Mouse (Mus musculus) E14TG2a.4 (cell line): Measurements from ENCODE around the gene Chd3.
A peak's percentile ranks its signal among the peaks of the same experiment; 100 is the strongest.

ENCODE experiments used
- H3K27me3 ChIP-seq: 2 replicates; pipeline ENCODE4 v1.6.1; 2014; ENCODE audit warnings: low read length, control low read depth; ENCODE audit not compliant: insufficient read depth
- H3K36me3 ChIP-seq: 2 replicates; pipeline ENCODE4 v1.6.1; 2014; ENCODE audit warnings: low read length, control low read depth; ENCODE audit not compliant: insufficient read depth
- H3K4me1 ChIP-seq: replicated peaks from 2 replicates; pipeline ENCODE4 v1.6.1; 2014; ENCODE audit warnings: low read depth, low read length, control low read depth
- H3K4me3 ChIP-seq: replicated peaks from 2 replicates; pipeline ENCODE4 v1.5.1; 2014; ENCODE audit warnings: mild to moderate bottlenecking, low read length
- H3K9me3 ChIP-seq: 2 replicates; pipeline ENCODE4 v1.6.1; 2014; ENCODE audit warnings: low read length, control low read depth
- CTCF ChIP-seq: conservative IDR thresholded peaks from 2 replicates; pipeline ENCODE4 v1.5.1; 2014; ENCODE audit warnings: low read length
- NANOG ChIP-seq: IDR thresholded peaks from 2 replicates; pipeline ENCODE4 v1.6.1; 2014; ENCODE audit warnings: borderline replicate concordance, low read length, mixed read lengths
- POU5F1 ChIP-seq: IDR thresholded peaks from 2 replicates; pipeline ENCODE4 v1.6.1; 2014; ENCODE audit warnings: low read length, borderline replicate concordance

Gene Chd3

DNA sequence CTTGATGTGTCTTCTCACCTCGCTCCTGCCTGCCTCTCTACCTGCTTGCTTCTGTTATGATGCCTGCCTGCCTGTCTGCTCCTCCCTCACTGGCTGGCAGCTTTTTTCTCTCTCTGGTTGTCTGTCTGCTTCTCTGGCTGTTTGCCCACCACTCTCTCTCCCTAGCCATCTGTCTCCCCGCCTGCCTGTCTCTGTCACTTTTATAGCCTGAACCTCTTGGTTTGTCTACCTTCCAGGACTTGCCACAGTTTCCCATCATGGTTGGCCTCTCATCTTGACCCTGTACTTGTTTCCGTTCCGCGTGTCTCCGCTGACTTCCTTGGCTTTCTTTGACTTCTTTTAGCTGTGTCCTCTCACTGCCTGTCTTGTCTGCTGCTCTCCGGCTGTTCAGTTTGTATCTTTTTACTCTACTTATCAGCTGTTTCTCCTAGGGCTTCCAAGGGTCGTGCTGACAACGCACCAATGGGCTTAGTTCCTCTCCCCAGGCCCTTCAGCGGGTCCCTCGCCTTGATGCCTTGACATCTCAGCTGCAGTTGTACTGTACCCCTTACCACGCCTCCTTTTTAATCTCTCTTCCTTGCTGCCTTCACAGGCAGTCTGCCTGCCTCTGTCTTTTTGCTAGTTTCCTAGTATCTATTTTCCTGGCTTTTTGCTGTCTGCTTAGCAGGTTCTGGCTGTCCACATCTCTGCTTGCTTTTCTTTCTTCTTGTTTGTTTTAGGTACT is 3.0 kb upstream of the Chd3 start:
- peaks cover 43% of the 10 kb centered on the region for H3K27me3 ChIP-seq
- H3K9me3 ChIP-seq = no peaks in the 10 kb centered on the region
- H3K4me1 ChIP-seq = peaks cover 42% of the 10 kb centered on the region
- H3K4me3 ChIP-seq = 0 out of 2 replicates have a peak overlapping the region, but pooled peaks have one; percentile 3
- TF ChIP-seq POU5F1 = no peak
- TF ChIP-seq NANOG = no peak
- no peak for TF ChIP-seq CTCF
- H3K36me3 ChIP-seq = no peaks in the 10 kb centered on the region

DNA sequence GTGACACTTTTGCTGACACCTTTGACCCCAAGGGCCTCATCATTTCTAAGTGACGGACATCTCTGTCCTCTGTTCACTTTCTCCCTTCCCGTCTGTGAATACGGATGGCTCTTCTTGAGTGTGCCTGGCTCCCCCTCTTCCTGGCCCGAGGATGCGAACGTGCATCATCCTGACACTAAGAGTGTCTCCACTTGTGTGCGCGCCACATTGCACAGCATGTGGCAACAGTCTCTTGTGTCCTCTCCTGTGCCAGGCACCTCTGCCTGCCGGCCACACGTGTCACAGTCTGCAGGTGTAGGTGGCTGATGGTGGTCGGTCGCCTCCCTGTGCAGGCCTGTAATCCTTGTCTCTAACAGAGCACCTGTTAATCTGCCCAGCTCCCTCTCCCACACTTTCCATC is 2.4 kb upstream of the Chd3 start:
- Histone ChIP-seq H3K4me3 (no peak overlapping the region), H3K27me3 (peaks cover 49% of the 10 kb centered on the region), H3K36me3 (no peaks in the 10 kb centered on the region), H3K4me1 (peaks cover 48% of the 10 kb centered on the region), H3K9me3 (no peaks in the 10 kb centered on the region)
- TF ChIP-seq CTCF = no peak
- TF ChIP-seq NANOG = no peak
- no peak for TF ChIP-seq POU5F1

DNA sequence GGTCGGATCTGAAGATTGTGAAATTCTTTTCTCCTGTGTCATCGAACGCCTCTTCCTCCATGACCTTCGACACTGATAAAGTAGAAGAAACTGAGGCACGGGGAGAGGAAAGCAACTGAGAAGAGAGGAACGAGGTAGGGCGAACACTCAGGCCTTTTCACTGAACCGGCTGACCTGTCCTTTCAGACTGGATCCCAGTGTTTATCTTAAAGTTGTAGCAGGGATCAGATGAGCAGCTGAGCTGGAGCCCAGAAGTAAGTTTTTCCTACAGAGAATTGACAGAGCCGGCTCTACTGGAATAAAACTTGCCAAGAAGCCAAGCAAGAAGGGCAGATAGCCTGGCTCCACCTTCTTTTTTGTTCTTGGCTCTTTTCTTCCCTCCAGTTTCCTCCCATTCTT is 1.6 kb upstream of the Chd3 start:
- Histone ChIP-seq H3K36me3 (no peaks in the 10 kb centered on the region), H3K9me3 (no peaks in the 10 kb centered on the region), H3K27me3 (peaks cover 55% of the 10 kb centered on the region), H3K4me3 (no peak overlapping the region; the same call in 1 of the 2 replicates), H3K4me1 (peaks cover 56% of the 10 kb centered on the region)
- TF ChIP-seq CTCF (no peak), NANOG (no peak), POU5F1 (no peak)

DNA sequence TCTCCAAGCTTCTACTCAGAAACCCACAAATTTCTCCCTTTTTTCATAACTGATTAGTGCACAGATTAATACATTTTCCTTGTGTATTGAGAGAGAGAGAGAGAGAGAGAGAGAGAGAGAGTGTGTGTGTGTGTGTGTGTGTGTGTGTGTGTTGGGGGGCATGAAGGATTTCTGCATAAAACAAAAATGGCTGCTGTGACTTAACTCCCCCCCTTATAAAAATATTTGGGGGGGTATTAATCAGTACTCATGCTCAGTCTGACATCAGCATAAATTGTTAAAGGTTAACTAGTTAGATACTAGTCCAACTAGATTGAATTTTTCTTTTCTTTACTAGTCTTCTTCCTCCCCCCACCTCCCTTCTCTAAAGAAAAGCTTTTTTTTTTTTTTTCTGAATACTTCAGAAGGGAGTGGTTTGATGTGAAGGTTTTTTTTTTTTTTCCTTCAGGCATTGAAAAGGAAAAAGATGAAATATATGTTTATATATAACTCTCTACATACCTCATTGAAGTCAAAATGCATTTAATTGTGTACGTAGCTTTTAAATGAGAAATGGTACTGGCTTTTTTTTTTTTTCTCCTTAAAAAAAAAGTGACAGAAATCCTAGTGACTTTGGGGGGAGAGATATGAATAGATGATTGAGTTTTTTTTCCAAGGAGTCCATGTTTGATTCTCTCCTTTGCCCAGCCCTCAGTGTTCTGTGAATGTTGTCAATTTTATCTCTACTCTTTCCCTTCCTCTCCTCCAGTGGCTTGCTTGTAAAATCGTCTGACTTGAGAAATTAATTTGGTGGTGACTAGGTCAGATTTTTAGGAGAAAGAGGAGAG is 997 bp upstream of the Chd3 start:
- Histone ChIP-seq H3K4me1 (peaks cover 62% of the 10 kb centered on the region), H3K4me3 (no peak overlapping the region), H3K36me3 (no peaks in the 10 kb centered on the region), H3K27me3 (peaks cover 61% of the 10 kb centered on the region), H3K9me3 (no peaks in the 10 kb centered on the region)
- TF ChIP-seq POU5F1 (no peak), CTCF (no peak), NANOG (no peak)

DNA sequence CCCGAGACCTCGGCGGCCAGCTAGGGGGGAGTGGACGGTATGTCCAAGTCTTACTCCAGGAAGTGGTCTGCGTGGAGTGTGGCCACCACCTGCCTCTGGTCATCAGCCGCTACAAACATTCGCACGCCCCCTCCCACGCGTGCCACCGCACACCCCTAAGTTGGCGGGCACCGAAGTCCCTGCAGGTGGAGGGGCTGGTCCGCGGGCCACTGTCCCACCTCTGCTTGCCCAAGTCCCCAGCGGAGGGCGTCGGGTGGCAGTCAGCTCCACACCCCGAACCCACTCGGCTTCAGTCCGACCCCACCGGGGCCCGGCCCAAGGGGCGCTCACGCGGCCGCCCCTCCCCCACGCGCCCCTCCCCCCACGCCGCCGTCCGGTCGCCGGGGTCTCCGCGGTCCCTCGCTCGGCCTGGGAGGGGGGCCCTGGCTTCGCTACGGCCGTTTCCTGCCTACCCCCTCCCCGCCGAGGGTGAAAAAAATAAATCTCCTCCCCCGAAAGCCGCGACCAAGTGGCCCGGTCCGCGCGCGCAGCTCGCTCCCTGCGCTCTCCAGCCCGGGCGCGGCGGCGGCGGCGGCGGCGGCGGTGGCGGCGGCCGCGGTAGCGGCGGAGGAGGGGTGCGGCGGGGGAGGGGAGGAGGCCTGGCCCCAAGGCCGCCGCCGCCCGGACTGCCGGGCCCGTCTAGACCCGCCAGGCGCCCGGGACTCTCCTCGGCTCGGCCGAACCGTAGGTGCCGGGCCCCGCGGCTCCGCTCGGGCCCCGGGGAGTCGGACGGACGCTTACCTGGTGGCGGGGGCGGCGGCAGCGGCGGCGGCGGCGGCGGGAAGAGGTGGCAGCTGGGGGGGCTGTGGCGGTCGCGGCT is 621 bp downstream of the Chd3 start:
- Histone ChIP-seq H3K36me3 (no peaks in the 10 kb centered on the region), H3K4me3 (peak overlapping the region; percentile 81), H3K27me3 (peaks cover 75% of the 10 kb centered on the region), H3K4me1 (peaks cover 72% of the 10 kb centered on the region), H3K9me3 (no peaks in the 10 kb centered on the region)
- TF ChIP-seq POU5F1 = no peak
- TF ChIP-seq NANOG = no peak
- no peak for TF ChIP-seq CTCF

DNA sequence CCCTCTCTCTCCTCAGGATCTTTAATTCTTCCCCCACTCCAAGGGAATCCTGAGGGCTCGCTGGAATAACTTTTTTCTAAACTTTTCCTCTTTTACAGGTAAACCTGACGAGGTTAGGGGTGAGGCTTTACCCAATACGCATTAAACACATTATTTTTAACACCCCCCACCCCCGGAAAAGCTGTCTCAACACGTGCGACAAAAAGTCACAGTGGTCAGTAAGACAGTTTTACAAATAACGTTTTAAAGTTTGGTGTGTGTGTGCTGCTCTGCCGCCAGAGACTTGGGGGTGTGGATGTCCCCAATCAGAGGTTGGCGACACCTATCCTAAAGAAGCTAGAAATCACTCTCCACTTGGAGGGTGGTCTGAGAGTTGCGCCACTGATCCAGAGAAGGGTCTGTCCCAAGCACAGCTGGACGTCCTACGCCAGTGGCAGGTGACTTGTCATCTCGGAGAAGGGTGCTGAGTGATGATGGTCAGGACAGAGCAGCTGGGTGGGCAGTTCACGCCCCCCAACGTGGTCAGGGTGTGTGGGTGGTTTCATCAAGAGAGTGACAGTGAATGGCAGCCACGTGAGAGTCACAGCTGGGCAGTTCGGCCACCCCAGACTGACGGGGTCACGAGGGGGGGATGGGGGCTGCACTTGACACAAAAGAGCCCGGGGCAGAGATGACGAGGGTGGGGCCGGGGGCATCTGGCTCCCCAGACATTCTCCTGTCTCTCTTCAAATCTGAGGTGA is 1.4 kb downstream of the Chd3 start:
- H3K9me3 ChIP-seq = no peaks in the 10 kb centered on the region
- TF ChIP-seq NANOG (no peak), CTCF (no peak), POU5F1 (no peak)
- peak overlapping the region; percentile 81 for H3K4me3 ChIP-seq
- H3K4me1 ChIP-seq = peaks cover 65% of the 10 kb centered on the region
- H3K27me3 ChIP-seq = peaks cover 74% of the 10 kb centered on the region
- no peaks in the 10 kb centered on the region for H3K36me3 ChIP-seq

DNA sequence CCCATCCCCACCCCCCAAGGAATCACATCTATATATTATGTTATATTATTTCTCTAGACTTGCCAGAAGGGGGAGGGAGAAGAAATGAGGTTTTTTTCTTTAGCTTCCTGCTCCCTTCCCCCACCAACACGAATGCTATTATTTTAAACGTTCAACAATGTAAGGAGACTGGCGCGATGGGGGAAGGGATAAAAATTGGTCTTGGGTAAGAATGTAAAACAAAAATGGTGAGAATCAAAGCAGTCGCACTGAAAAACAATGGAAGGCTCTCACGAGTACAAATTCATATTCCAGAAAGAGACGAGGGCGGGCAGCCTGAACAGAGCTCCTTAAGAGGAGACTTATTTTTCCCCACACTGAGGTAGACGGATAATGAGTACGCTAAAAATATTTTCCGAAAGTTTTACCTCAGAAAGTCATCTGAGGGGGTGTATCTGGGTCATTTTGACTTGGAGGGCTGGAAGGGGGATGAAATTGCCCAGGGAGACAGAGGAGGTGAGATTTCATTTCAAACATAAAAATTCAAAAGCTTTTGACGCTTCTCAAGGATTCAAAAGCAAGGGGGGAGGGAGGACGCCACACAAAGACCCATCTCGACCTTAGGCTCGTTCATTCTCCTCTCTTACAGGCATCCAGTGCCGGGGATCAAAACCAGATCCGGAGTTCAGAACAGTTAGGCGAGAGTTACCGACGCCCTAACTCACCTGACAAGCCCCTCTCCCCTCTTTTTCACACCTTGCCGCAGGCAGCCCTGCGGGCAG is 2.2 kb downstream of the Chd3 start:
- Histone ChIP-seq H3K9me3 (no peaks in the 10 kb centered on the region), H3K27me3 (peaks cover 71% of the 10 kb centered on the region), H3K4me3 (0 out of 2 replicates have a peak overlapping the region, but pooled peaks have one; percentile 7), H3K4me1 (peaks cover 61% of the 10 kb centered on the region), H3K36me3 (no peaks in the 10 kb centered on the region)
- TF ChIP-seq NANOG (no peak), POU5F1 (no peak)
